Mouse (Mus musculus) small intestine, adult 2 months (tissue): ENCODE results near the gene Sptan1.

Source experiments
- CTCF ChIP-seq: fragments of 200-500 bp; IDR thresholded peaks from 2 replicates; pipeline ENCODE4 v1.5.1; 2012; ENCODE audit warnings: low read depth, mild to moderate bottlenecking, control low read depth, inconsistent platforms, low read length, moderate library complexity, mixed read lengths; ENCODE audit not compliant: insufficient replicate concordance, insufficient read length; ENCODE audit errors: extremely low read depth
- POLR2A ChIP-seq: fragments of 200-500 bp; IDR thresholded peaks from 2 replicates; pipeline ENCODE4 v1.6.1; 2012; ENCODE audit warnings: low read depth, mild to moderate bottlenecking, control low read depth, inconsistent platforms, low read length, moderate library complexity

- no peak for TF ChIP-seq CTCF
- TF ChIP-seq POLR2A = no peak
These were observed 113.4 kb downstream of the Sptan1 start for GRCm38 (mm10) chr2:30078760-30079159.
